Mouse (Mus musculus) neutrophil, adult 83 days (primary cell): Measurements from ENCODE around the gene Supt20. TPM values are rescaled to one million over a fixed set of nuclear protein-coding genes. Genes with fewer than 3 reads are reported as not detected.

Experiments
- total RNA-seq, 2 experiments: library from RNA; stranded (reverse); gene quantifications; one replicate each; pipeline ENCODE4 v1.2.4; 2023

The Supt20 gene
- 10 to 100 TPM; 89.9 to 93.9 TPM for total RNA-seq

GRCm38 (mm10) chr3:54692202-54693055, at the start of gene Supt20:
Gene Supt20 (plus strand): TSS chr3:54692807.

GRCm38 (mm10) chr3:54714253-54714652, 21.6 kb downstream of the Supt20 start, which contains the start of gene Gm21958:
Gene Gm21958 (minus strand): TSS chr3:54714353.

GRCm38 (mm10) chr3:54735247-54736046, 42.8 kb downstream of the Supt20 start, which contains the start of the genes Exosc8 and Alg5:
Gene Exosc8 (minus strand): TSS chr3:54735393.
Gene Alg5 (plus strand): TSS chr3:54735539.

GRCm38 (mm10) chr3:54755145-54756041, 62.8 kb downstream of the Supt20 start, which contains the start of gene Smad9:
Gene Smad9 (plus strand): TSS chr3:54755582.

Other genes starting within 250 kb of the Supt20 start
- not detected for gene Gm21958, start 21.5 kb downstream of the Supt20 start, total RNA-seq
- gene Exosc8, start 42.6 kb downstream of the Supt20 start, total RNA-seq: 10 to 100 TPM; 49.1 to 53.2 TPM
- gene Alg5, start 42.7 kb downstream of the Supt20 start, total RNA-seq: 10 to 100 TPM in 1 of 2 experiments, 1 to 10 TPM in 1; 9.1 to 11.7 TPM
- not detected for gene Smad9, start 62.8 kb downstream of the Supt20 start, total RNA-seq
- 10 to 100 TPM; 20.8 to 21.6 TPM for gene Rfxap, start 115.0 kb downstream of the Supt20 start, total RNA-seq
- not detected for gene Sertm1, start 223.1 kb downstream of the Supt20 start, total RNA-seq